Mouse (Mus musculus) kidney, postnatal 10 days (tissue): Measurements from ENCODE around the gene Aplp1.
A peak's percentile ranks its signal among the peaks of the same experiment; 100 is the strongest.
"Not testable (repeated sequence)": the region's sequence is repeated elsewhere in the genome, so short reads cannot be mapped to it uniquely, and the experiment has no call there.

Experiments used
- DNase-seq: peaks from one replicate; pipeline ENCODE4 v3.0.0; 2021; ENCODE audit warnings: mixed read lengths

The Aplp1 gene

DNA sequence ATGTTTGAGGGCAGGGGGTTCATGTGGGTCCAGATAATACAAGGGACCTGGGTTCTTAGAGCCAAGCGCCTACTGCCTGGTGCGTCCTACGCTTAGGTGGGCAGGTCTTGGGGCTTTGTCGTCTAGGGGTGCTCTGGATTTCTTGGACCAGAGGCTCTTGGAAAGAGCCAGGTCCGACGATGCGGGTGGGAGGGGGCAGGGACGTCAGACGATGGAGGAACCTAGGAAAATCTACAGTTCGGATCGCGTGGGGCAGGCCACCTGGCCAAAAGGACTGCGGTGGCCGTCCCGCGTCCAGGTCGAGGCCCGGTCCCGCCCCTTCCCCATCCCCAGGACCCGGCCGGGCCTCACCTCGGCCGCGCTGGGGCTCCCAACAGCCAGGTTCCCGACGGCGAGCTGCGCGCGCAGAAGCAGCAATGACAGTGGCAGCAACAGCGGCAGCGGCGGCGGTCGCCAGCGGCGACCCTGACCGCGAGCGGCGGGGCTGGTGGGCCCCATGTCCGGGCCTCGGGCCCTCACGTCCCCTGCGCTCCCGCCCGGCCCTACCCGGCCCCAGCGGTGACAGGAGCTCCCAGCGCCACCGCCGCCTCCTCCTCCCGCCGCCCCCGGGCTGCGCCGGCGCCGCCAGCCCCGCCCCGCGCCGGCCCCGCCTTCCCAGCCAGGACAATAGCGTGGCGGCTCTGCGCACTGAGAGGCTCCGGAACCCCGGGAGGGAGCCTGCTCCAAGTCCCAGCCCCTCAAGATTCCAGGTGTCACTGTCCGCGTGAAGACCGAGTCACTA lies at the start of gene Aplp1:
Aplp1 (minus strand) TSS at position 565 of the 781 bp plus-strand sequence.
- peak; percentile 76 for DNase-seq

DNA sequence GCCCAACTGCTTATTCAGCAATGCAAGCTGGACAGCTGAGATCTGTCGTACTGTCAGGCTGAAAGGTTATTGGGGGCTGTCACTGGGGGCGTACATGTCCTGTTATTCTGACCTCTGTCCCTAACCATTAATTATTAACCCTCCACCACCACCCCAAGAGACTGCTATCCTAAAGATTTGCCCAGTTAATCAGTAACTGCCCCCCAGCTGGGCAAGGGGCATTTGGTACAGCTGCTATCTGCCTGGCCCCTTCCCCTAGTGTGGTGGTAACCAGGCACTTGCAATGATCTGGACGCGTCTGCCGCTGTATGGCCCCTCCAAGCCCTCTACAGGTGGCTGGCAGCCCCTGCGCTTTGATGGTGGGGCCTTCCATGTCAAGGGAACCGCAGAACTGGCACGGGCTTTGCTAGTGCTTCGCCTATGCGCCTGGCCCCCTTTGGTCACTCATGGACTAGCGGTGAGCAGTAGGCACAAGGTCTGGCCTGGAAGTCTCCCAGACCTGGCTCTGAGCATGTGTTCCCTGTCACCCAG lies 48.1 kb upstream of the Aplp1 start, which contains the start of gene Prodh2:
Prodh2 (plus strand) TSS at position 222 of the 531 bp plus-strand sequence.
- peak; percentile 58 for DNase-seq

DNA sequence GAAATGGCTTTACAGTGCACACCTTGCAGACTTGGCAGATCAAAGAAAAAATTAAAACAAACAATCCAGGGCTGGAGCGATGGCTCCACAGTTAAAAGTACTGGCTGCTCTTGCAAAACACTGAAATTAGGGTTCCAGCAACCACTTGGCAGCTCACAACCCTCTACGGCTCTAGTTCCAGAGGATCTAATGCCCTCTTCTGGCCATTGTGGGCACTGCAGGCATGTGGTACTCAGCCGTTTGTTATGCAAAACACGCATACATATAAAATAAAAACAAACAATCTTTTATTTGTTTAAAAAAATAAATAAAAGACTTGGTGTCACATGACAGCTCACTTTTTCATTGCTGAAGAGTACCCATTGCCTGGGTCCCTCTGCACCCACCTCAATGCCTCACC lies 47.4 kb upstream of the Aplp1 start:
- DNase-seq = peak; percentile 91

DNA sequence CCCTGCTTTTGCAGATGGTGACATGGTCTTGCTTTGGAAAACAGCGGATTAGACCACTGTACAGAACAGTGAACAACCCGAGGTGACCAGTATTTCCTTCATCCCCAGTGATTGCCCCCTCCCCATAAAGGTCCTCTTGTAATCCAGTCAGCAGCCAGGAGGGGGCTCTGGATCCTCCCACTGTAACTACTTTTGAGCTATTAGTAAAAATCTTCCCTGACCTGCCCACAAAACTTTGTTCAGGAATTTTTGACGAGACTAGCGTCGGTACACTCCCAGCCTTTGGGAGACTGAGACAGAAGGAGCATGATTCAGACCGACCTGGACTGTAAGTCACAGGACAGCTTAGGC lies 45.6 kb upstream of the Aplp1 start:
- no peak for DNase-seq

DNA sequence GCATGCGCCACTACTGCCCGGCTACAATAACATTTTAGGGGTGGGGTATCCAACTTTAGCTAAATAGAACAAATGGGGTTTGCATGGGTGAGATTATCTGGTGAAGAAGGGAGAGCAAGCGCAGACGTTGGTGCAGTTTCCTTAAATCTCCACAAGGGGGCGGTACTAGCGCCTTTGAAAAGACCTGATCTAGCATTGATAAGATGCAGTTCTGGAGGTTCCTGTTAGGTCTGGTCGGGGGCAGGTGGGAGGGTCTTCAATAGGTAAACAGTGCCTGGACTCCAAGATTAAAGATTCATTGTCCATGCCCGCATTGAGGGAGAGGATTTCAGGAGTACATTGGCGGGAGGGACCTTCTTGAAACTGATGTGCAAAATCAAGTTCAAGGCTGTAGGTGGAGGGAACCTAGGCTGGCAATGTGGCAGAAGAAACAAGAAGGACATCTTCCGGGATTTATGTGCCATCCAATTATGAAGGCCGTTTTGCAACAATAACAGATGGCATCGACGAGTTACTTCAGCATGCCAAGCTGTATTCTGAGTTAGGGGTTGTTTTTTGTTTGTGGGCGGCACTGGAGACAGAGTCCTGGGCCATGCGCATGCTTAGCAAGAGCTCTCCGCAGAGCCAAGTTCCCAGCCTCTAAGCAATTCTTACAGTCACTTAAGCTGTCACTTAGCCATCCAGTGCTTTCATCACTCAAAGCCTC lies 45.1 kb upstream of the Aplp1 start:
- peak; percentile 61 for DNase-seq

DNA sequence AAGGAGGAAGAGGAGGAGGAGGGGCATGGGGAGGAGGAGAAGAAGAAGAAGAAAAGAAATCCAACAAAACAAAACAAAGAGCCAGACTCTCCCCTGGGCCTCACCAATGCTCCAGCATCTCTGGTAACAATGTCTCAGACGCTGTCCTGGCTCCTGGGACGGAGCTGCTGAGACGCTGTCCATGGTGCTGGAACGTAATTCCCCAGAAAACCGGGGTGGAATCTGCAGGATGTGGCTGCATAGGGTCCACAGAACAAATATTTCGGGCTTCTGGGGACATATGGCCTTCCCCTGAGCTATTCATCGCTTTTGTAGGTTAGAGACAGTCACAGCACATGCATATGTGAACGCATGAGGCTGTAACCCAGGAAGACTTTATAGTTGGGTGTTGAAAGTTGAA lies 38.9 kb upstream of the Aplp1 start:
- peak; percentile 73 for DNase-seq

DNA sequence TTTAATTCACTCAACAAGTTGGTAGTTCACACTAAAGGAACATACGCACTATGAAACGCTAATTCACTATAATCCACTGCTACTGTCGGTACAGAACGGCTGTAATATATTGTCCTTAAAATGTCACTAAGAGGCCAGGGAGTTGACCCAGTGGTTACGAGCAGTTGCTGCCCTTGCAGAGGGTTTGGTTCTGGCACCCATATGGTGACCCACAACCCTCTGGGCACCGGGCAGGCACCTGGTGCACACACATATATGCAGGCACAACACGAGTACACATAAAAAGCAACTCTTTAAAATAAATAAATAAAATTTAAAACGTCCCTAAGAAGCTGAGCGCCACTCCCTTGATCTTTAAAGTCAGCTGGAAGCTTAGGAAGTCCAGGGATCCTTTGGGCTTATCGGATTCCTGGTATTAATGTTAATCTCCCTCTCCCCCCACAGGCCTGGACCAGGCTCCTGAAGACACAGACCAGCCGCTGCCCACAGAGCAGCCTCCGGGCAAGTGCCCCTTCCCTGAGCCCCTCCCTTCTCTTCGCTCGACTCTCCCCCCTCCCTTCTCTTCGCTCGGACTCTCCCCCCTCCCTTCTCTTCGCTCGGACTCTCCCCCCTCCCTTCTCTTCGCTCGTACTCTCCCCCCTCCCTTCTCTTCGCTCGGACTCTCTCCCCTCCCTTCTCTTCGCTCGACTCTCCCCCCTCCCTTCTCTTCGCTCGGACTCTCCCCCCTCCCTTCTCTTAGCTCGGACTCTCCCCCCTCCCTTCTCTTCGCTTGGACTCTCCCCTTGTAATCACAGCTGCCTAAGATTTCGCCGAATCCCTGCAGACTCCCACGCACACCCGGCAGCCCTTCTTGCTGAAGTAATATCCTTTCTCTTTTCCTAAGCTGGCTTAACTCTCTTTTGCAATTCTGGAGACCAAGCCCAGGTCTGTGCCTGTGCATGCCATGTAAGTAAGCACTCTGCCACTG lies 32.4 kb upstream of the Aplp1 start:
- DNase-seq = peak; percentile 51

DNA sequence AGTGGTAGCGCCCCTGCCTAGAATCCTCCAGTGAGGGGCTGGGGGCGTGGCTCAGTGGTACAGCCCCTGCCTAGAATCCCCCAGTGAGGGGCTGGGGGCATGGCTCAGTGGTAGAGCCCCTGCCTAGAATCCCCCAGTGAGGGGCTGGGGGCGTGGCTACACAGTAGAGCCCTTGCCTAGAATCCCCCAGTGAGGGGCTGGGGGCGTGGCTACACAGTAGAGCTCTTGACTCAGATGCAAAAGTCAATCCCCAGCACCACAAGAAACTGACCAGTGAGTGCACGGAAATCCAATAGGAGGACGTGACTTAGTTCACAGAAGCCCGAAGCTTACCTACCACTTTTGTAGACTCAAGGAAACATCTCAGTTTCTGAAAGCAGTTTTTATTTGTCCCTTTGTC lies 30.8 kb upstream of the Aplp1 start:
- not testable (repeated sequence) for DNase-seq

DNA sequence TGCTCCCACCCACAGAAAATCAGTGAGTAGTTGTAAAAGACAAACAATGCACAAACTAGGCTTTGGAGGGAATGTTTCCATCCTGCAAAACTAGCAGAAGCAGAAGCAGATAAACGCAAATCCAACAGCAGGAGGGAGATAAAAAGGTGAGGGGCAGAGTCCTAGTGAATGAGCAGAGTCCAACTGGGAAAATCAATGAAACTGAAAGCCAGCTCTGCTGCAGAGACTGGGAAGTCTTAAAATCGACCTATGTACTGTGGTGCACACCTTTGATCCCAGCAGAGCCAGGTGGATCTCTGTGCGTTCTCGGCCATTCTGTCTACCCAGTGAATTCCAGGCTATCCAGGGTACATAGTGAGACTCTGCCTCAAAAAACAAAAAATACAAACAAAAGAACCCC lies 29.7 kb upstream of the Aplp1 start:
- DNase-seq = no peak

DNA sequence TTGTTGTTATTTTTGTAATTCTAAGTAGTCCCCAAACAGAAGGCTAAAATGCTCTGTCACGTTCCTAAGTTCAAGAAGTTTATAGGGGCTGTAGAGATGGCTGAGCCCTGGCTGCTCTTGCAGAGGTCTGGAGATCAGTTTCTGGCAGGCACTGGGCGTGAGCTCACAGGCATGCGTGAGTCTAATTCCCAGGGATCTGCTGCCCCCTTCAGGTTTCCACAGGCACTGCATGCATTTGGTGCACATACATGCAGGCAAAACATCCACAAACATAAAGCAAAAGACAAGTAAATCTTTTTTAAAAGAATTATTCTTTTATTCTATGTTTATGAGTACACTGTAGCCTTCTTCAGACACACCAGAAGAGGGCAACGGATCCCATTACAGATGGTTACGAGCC lies 27.1 kb upstream of the Aplp1 start:
- peak; percentile 68 for DNase-seq

DNA sequence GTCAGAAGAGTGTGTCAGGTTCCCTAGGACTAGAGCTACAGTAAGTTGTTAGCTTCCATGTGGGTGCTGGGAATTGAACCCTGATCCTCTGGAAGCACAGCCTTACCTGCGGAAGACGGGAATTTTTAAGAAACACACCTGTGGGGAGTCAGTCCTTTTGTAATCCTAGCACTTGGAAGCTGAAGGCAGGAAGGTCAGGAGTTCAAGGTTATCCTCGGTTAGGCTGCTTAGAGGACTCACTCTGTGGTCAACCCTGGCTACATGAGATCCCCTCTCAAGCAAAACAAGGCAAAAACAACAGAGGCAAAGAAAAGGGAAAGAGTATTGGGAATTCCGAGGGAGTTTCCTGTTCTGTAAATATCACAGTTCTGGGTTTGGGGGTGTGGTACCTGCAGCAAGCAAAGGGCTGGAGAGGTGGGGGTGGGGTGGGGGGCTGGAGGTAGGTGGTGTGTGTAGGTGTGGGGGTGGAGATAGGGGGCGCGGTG lies 19.5 kb upstream of the Aplp1 start:
- DNase-seq = no peak

DNA sequence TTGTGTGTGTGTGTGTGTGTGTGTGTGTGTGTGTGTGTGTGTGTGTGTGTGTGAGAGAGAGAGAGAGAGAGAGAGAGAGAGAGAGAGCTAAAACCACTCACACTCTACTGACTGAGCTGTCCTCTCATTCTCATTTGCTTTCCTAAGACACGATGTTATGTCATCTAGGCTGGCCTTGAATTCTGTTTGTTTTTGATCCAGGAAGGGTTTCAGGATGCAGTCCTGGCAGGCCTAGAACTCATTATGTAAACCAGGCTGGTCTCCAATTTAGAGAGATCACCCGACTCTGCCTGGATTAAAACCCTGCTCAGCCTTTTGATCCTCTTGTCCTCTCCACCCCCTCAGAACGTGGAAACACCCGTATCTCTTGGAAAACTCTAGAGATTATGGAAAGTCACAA lies 18.7 kb upstream of the Aplp1 start:
- no peak for DNase-seq

DNA sequence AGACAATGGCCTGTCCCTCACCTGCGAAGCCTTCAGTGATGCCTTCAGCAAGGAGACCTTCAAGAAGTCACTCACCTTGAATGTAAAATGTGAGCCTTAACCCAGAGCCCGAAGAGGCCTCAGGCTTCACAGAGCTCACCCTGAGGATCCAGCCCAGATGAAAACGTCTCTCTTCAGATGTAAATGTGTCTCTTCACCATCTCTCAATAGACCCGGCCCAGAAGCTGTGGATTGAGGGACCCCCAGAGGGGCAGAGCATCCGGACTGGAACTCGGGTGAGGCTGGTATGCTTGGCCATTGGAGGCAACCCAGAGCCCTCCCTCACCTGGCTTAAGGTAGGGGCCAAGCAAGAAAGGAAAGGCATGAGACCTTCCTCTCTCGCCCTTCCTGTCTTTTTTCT lies 18.2 kb upstream of the Aplp1 start:
- no peak for DNase-seq

DNA sequence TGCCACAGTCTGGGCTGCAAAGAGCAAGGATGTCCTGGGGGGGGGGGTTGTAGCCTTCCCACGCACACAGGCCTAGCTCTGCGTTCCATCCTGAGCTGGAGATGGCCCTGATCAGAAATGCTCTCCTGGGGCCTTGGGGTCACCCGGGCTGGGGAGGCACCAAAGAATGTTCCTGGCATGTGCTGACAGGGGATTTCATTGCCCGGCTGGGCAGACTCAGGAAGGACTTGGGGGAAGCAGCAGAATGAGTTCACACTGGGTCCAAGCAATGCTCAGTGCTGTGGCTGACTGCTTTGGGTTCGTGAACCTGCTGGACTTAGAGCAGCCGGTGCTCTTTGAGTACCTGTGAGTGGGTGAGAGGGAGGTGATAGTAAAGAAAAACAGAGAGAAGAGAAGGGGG lies 14.1 kb upstream of the Aplp1 start:
- peak; percentile 42 for DNase-seq

DNA sequence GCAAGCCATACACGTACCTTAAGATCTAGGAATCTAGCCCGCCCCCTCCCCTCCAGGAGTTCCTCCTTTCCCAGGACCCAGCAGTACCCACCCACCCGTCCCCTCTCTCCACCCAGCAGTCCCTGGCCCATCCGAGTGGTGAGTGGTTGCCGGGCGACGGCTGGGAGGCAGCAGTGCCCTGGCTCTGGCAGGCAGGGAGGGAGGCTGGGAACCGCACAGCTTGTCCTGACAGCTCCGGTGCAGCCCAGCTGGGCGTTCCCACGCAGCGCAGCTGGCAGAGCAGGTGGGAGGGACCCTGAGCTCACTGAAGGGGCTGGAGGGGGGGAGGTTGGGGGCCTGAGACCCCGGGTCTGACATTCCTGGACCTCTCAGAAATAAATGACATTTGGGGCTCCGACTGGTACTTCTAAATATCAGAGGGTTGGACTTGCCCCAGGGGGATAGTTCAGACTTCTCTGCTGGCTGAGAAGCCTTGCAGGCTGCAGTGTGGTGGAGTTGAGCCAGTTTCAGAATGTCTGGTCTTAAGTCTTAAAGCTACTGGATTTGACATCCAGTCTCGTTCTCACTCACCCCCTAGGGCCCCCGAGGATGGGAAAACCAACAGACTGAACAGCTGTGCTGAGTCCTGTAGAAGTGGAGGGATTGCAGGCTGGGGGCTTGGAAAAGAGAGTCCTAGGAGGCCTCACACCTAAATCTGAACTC lies 12.4 kb upstream of the Aplp1 start, which contains the start of the genes Kirrel2 and Nphs1:
Kirrel2 (minus strand) TSS at position 62 of the 702 bp plus-strand sequence.
Nphs1 (plus strand) TSS at position 687 of the 702 bp plus-strand sequence.
- peak; percentile 35 for DNase-seq

DNA sequence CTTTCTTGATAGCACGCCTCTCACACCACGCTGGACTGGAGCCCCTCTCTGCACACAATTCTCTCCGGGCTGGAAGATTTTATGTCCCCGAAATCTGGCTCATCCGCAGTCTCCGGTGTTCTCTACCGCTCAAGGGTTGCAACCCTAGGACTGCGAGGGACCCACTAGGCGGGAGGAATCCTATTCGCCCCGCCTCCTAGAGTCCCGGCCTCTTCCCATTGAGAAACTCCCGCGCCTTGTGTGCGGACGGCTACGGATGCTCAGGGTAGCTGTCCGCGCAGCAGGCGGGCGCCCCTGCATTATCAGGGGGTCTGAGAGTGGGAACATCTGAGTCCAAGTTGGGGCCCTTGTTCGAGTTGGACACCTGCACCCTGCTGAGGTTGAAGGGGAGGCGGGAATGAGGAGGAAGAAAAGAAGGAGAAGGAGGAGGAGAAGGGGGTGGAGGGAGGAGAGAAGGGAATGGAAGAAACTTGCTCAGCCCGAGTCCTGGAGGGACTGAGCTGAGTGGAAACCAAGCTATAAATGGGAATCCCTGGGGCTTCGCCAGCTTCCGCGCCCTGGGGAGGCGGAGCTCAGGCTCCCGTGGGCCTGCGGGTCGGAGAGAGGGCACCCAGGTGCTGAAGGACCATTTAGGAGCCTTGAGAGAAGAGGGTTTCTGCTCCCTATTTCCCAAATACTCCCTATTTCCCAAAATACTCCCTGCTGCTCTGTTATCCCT lies 11.7 kb upstream of the Aplp1 start:
- DNase-seq = no peak

DNA sequence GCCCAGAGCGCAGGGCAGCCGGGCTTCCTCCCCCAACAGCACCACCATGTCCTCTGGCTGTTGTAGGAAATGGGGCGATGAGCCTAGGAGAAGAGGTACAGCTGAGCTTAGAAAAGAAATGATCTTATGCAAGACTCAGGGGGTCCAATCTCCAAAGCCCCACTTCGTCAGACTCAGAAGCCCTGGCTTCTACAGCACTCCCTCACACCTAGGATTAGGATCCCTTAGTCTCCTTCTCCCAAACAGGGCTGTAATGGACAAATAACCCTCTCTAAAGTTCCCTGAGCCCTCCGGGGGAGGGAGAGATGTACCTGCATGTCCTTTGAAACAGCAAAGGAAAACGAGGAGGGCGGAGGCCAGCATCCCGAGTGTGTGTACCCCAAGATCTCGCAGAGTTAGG lies 11.2 kb upstream of the Aplp1 start:
- no peak for DNase-seq

DNA sequence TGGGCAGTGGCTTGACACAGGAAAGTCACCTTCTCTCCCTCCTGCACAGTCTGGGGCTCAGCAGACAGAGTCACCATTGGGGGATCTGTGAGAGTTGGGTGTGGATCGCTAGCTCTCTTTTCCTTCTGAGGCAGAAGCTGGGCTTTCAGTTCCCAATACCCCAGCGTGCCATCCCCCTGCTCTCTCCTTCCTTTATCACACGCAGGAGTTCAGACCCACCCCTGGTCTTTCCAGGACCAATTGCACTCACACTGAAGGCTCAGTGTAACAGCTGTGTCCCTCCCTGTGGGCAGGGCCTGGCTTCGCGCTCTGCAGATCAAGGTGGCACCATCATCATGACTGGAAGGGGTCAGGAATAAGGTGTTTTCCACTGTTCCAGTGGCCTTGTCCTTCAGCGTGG lies 8.9 kb upstream of the Aplp1 start:
- DNase-seq = no peak

DNA sequence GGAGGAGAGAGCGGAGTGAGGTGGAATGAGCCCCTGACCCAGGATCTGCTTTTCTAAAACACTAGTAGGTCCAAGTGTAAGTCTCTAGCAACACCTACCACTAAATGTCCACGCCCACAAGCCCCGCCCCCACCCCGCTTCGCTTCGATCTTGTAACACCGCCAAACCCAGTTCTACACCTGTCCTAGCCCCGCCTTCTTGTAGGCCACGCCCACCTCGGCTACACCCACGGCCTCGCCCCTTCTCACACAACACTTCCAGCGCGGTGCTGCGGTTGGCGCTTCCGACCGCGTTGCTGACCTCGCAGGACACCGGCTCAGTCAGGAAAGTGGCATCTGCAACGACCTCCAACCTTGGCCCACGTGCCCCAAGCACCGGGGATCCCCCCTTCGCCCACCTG lies 8.4 kb upstream of the Aplp1 start:
- peak; percentile 74 for DNase-seq

DNA sequence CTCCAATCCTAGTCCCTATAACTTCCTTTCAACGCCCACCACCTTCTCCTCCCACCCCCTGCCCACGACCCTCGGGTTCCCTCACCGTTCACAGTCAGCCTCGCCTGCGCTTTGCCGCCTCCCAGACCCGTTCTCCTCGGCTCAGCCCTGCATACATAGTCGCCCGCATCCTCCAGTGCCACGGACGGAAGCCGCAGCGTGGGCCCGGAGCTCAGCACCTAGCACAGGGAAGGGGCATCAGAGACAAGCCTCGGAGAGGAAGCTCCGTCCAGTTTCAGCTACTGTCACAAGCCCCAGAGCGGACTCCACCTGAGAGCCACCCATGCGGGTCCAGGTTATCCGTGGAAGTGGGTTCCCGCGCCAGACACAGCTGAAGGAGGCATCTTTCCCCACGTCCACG lies 8.0 kb upstream of the Aplp1 start:
- no peak for DNase-seq

DNA sequence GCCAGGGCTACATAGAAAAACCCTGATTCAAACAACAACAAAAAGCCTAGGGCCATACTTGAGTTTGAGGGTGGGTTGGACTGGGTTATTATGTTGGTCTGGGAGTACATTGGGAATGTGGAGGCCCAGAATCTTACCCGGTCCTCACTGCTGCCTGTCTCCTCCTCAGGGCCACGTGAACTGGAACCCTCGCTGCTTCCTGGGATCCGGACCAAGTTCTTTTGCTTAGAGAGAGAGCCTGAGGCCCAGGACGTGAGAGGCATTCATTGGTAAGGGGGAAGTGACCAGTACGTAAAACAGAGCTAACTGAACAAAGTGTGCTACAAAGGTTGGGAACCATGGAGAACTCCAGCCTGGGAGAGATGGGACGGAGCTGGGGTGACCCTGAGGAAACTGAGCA lies 4.9 kb upstream of the Aplp1 start:
- no peak for DNase-seq
